Comparison of ENCODE assay signal across 22 mouse cellular contexts in genomic region chr7:43453599-43454355, GRCm38 (mm10). TPM values are rescaled to one million over a fixed set of nuclear protein-coding genes. Genes with fewer than 3 reads are reported as not detected.
A peak's percentile ranks its signal among the peaks of the same experiment; 100 is the strongest.
DNase-seq lines count a peak whose midpoint lies in the region; ATAC-seq and TF ChIP-seq lines count a peak whose summit lies in the region.
"Had no signal": no experiment of that assay in that cellular context is flagged by ENCODE, and none has a peak within 500 bp of the region (broad histone marks: within the 10 kb centered on the region; RNA-seq: fewer than 3 reads in every experiment).

No protein-coding gene starts in this region.

- H3K36me3 ChIP-seq in lung, postnatal 0 days (ENCODE audit: insufficient read depth, low read length), result no peaks in the 10 kb centered on the region
- peaks cover 76% of the 10 kb centered on the region for H3K36me3 ChIP-seq in heart, embryonic 12.5 days
- peaks cover 40% of the 10 kb centered on the region for H3K36me3 ChIP-seq in forebrain, embryonic 14.5 days (ENCODE audit: control insufficient read depth, insufficient read depth, low read length)

- WGBS in lung, postnatal 0 days, result 73% methylated on average over 14 of the region's 14 CpGs
- WGBS in large intestine, adult 2 months, result 34% methylated on average over 14 of the region's 14 CpGs
- WGBS in heart, embryonic 12.5 days, result 85% methylated on average over 14 of the region's 14 CpGs
- WGBS in forebrain, embryonic 14.5 days, result 90% methylated on average over 14 of the region's 14 CpGs

- peak; percentile 60 for DNase-seq in adrenal gland, postnatal 14 days
- no peak for DNase-seq in adrenal gland, adult 18-20 months (ENCODE audit: low spot score in 2 of 2)
- no peak for DNase-seq in lung, postnatal 0 days (ENCODE audit: low spot score)
- no peak for DNase-seq in lung, postnatal 14 days
- DNase-seq in large intestine, adult 2 months (ENCODE audit: low read depth, low spot score), result peak; percentile 62
- no peak for DNase-seq in heart, postnatal 4 days
- no peak for DNase-seq in forebrain, embryonic 14.5 days (ENCODE audit: low spot score)
- DNase-seq: cerebellum, adult 8-10 months; forebrain, postnatal 0 days; gastrocnemius, adult 2 months; heart, adult 18-20 months; layer of hippocampus, postnatal 36 days; left cerebral cortex, postnatal 4 days; liver, embryonic 13.5 days; right cerebral cortex, postnatal 4 days had no signal

- H3K27me3 ChIP-seq in lung, postnatal 0 days (replicated peaks; ENCODE audit: insufficient read depth, low read length), result no peaks in the 10 kb centered on the region
- H3K27me3 ChIP-seq in heart, embryonic 12.5 days (replicated peaks), result no peaks in the 10 kb centered on the region
- no peaks in the 10 kb centered on the region for H3K27me3 ChIP-seq in forebrain, embryonic 14.5 days (replicated peaks; ENCODE audit: control insufficient read depth, insufficient read depth, low read length)
- H3K27me3 ChIP-seq: hindbrain, embryonic 13.5 days; liver, embryonic 13.5 days; neural tube, embryonic 12.5 days; Patski had no signal

- H3K4me1 ChIP-seq in lung, postnatal 0 days (ENCODE audit: insufficient read depth, low read depth, low read length), result no peaks in the 10 kb centered on the region
- H3K4me1 ChIP-seq in heart, embryonic 12.5 days (replicated peaks), result peaks cover 12% of the 10 kb centered on the region
- no peaks in the 10 kb centered on the region for H3K4me1 ChIP-seq in forebrain, embryonic 14.5 days (ENCODE audit: control insufficient read depth, insufficient read depth, low read length)
- H3K4me1 ChIP-seq: hindbrain, embryonic 13.5 days; neural tube, embryonic 12.5 days had no signal

- no peaks in the 10 kb centered on the region for H3K9me3 ChIP-seq in lung, postnatal 0 days (ENCODE audit: low read length)
- no peaks in the 10 kb centered on the region for H3K9me3 ChIP-seq in heart, embryonic 12.5 days (replicated peaks)
- no peaks in the 10 kb centered on the region for H3K9me3 ChIP-seq in forebrain, embryonic 14.5 days (replicated peaks; ENCODE audit: control insufficient read depth, low read length)
- H3K9me3 ChIP-seq: hindbrain, embryonic 13.5 days; liver, embryonic 13.5 days; neural tube, embryonic 12.5 days had no signal

- no peak overlapping the region for H3K9ac ChIP-seq in lung, postnatal 0 days (replicated peaks; ENCODE audit: low read depth)
- H3K9ac ChIP-seq in heart, embryonic 12.5 days, result no peak overlapping the region
- no peak overlapping the region for H3K9ac ChIP-seq in forebrain, embryonic 14.5 days (ENCODE audit: low read length)
- H3K9ac ChIP-seq: forebrain, postnatal 0 days; hindbrain, embryonic 13.5 days; liver, embryonic 13.5 days; neural tube, embryonic 12.5 days had no signal

- H3K4me2 ChIP-seq in lung, postnatal 0 days (replicated peaks; ENCODE audit: low read depth, low read length), result no peak overlapping the region
- H3K4me2 ChIP-seq in heart, embryonic 12.5 days, result no peak overlapping the region
- H3K4me2 ChIP-seq in forebrain, embryonic 14.5 days (ENCODE audit: low read length), result no peak overlapping the region
- H3K4me2 ChIP-seq: hindbrain, embryonic 13.5 days; liver, embryonic 13.5 days; neural tube, embryonic 12.5 days had no signal

- no peak for TF ChIP-seq CTCF in lung, postnatal 0 days (IDR thresholded peaks at IDR 0.05)

- H3K4me3 ChIP-seq in lung, postnatal 0 days (ENCODE audit: low read depth, low read length), result no peak overlapping the region
- H3K4me3 ChIP-seq in heart, embryonic 12.5 days, result no peak overlapping the region
- H3K4me3 ChIP-seq in forebrain, embryonic 14.5 days (ENCODE audit: low read depth, low read length), result no peak overlapping the region
- H3K4me3 ChIP-seq: gastrocnemius, adult 2 months; hindbrain, embryonic 13.5 days; liver, embryonic 13.5 days; neural tube, embryonic 12.5 days had no signal

- no peak for TF ChIP-seq EP300 in lung, postnatal 0 days (IDR thresholded peaks at IDR 0.05)

- 0 out of 2 replicates have a peak, but pooled peaks have one; percentile 15 for ATAC-seq in lung, postnatal 0 days
- no peak for ATAC-seq in heart, embryonic 12.5 days (ENCODE audit: insufficient number of reproducible peaks, low FRiP score)
- no peak for ATAC-seq in forebrain, embryonic 14.5 days
- ATAC-seq: forebrain, postnatal 0 days; midbrain, embryonic 16.5 days; Patski had no signal

- no peak overlapping the region; the same call in 1 of the 2 replicates for H3K27ac ChIP-seq in lung, postnatal 0 days (ENCODE audit: low read length)
- no peak overlapping the region for H3K27ac ChIP-seq in heart, embryonic 12.5 days (ENCODE audit: poor library complexity, severe bottlenecking)
- H3K27ac ChIP-seq in forebrain, embryonic 14.5 days (ENCODE audit: low read depth, low read length), result no peak overlapping the region
- H3K27ac ChIP-seq: gastrocnemius, adult 2 months; hindbrain, embryonic 13.5 days; liver, embryonic 13.5 days; neural tube, embryonic 12.5 days had no signal

RNA-seq across cellular contexts. Expression of gene Vsig10l, which starts 9.2 kb away (rescaled TPM):
- total RNA-seq in adrenal gland, postnatal 14 days (2021), result 2.3 and 3.2 TPM in 2 replicates
- total RNA-seq in adrenal gland, adult 18-20 months (2021), result 1 to 10 TPM; 1.6 to 4.2 TPM
- polyA plus RNA-seq in lung, postnatal 0 days (2015; fragmentation: Nextera tagmentation; extraction: Ambion mirVana), result 5.0 TPM in 2 replicates
- polyA plus RNA-seq in large intestine, adult 2 months (2012; rRNA removed), result 2.0 and 2.2 TPM in 2 replicates
- 2.1 and 2.4 TPM in 2 replicates for polyA plus RNA-seq in heart, embryonic 12.5 days (2016; fragmentation: Nextera tagmentation; extraction: Ambion mirVana)
- total RNA-seq in heart, postnatal 4 days (2021), result 1 to 10 TPM; 4.1 to 6.3 TPM
- 3.2 and 6.5 TPM in 2 replicates for polyA plus RNA-seq in forebrain, embryonic 14.5 days (2014; fragmentation: Nextera tagmentation; extraction: Ambion mirVana)

RNA-seq across cellular contexts. Expression of gene Gm45233, which starts 9.8 kb away (rescaled TPM):
- 0.82 TPM in 1 of 2 replicates, not detected in the other for total RNA-seq in adrenal gland, postnatal 14 days (2021)
- under 1 TPM in 1 of 2 experiments, not detected in 1; 0.43 TPM for total RNA-seq in adrenal gland, adult 18-20 months (2021)
- polyA plus RNA-seq in lung, postnatal 0 days (2015; fragmentation: Nextera tagmentation; extraction: Ambion mirVana), result 0.35 TPM in 1 of 2 replicates, not detected in the other
- polyA plus RNA-seq in large intestine, adult 2 months (2012; rRNA removed), result 0.33 TPM in 1 of 2 replicates, not detected in the other
- 0.46 TPM in 1 of 2 replicates, not detected in the other for polyA plus RNA-seq in heart, embryonic 12.5 days (2016; fragmentation: Nextera tagmentation; extraction: Ambion mirVana)
- total RNA-seq in heart, postnatal 4 days (2021), result 1 to 10 TPM; 2.9 to 3.0 TPM
- not detected in 2 replicates for polyA plus RNA-seq in forebrain, embryonic 14.5 days (2014; fragmentation: Nextera tagmentation; extraction: Ambion mirVana)
- polyA plus RNA-seq: liver, embryonic 13.5 days; thymus, postnatal 0 days had no signal

RNA-seq across cellular contexts. Expression of gene Etfb, which starts 9.9 kb away (rescaled TPM):
- 1,201 and 1,373 TPM in 2 replicates for total RNA-seq in adrenal gland, postnatal 14 days (2021)
- 100 to 1,000 TPM; 440 to 834 TPM for total RNA-seq in adrenal gland, adult 18-20 months (2021)
- polyA plus RNA-seq in lung, postnatal 0 days (2015; fragmentation: Nextera tagmentation; extraction: Ambion mirVana), result 356 and 377 TPM in 2 replicates
- polyA plus RNA-seq in large intestine, adult 2 months (2012; rRNA removed), result 95.4 and 114 TPM in 2 replicates
- polyA plus RNA-seq in heart, embryonic 12.5 days (2016; fragmentation: Nextera tagmentation; extraction: Ambion mirVana), result 460 and 473 TPM in 2 replicates
- total RNA-seq in heart, postnatal 4 days (2021), result 100 to 1,000 TPM; 882 to 955 TPM
- polyA plus RNA-seq in forebrain, embryonic 14.5 days (2014; fragmentation: Nextera tagmentation; extraction: Ambion mirVana), result 156 and 182 TPM in 2 replicates

RNA-seq across cellular contexts. Expression of gene Cldnd2, which starts 13.2 kb away (rescaled TPM):
- total RNA-seq in adrenal gland, postnatal 14 days (2021), result not detected in 2 replicates
- total RNA-seq in adrenal gland, adult 18-20 months (2021), result not detected
- polyA plus RNA-seq in lung, postnatal 0 days (2015; fragmentation: Nextera tagmentation; extraction: Ambion mirVana), result 0.21 TPM in 1 of 2 replicates, not detected in the other
- not detected in 2 replicates for polyA plus RNA-seq in large intestine, adult 2 months (2012; rRNA removed)
- not detected in 2 replicates for polyA plus RNA-seq in heart, embryonic 12.5 days (2016; fragmentation: Nextera tagmentation; extraction: Ambion mirVana)
- total RNA-seq in heart, postnatal 4 days (2021), result not detected
- not detected in 2 replicates for polyA plus RNA-seq in forebrain, embryonic 14.5 days (2014; fragmentation: Nextera tagmentation; extraction: Ambion mirVana)
- total RNA-seq: forebrain, postnatal 0 days; gastrocnemius, adult 2 months; heart, adult 18-20 months; layer of hippocampus, postnatal 36 days; left cerebral cortex, postnatal 4 days had no signal
- polyA plus RNA-seq: forebrain, postnatal 0 days; heart, embryonic 16.5 days; hindbrain, embryonic 13.5 days; liver, embryonic 13.5 days; midbrain, embryonic 16.5 days; neural tube, embryonic 12.5 days; Patski; thymus, postnatal 0 days had no signal

RNA-seq across cellular contexts. Expression of gene Nkg7, which starts 16.9 kb away (rescaled TPM):
- 3.9 TPM in 1 of 2 replicates, not detected in the other for total RNA-seq in adrenal gland, postnatal 14 days (2021)
- total RNA-seq in adrenal gland, adult 18-20 months (2021), result 1 to 10 TPM in 1 of 2 experiments, under 1 TPM in 1; 0.83 to 3.2 TPM
- polyA plus RNA-seq in lung, postnatal 0 days (2015; fragmentation: Nextera tagmentation; extraction: Ambion mirVana), result 2.6 and 2.9 TPM in 2 replicates
- polyA plus RNA-seq in large intestine, adult 2 months (2012; rRNA removed), result 23.8 and 26.9 TPM in 2 replicates
- 0.27 TPM in 1 of 2 replicates, not detected in the other for polyA plus RNA-seq in heart, embryonic 12.5 days (2016; fragmentation: Nextera tagmentation; extraction: Ambion mirVana)
- total RNA-seq in heart, postnatal 4 days (2021), result not detected
- not detected in 2 replicates for polyA plus RNA-seq in forebrain, embryonic 14.5 days (2014; fragmentation: Nextera tagmentation; extraction: Ambion mirVana)
- total RNA-seq: forebrain, postnatal 0 days; gastrocnemius, adult 2 months; layer of hippocampus, postnatal 36 days; left cerebral cortex, postnatal 4 days had no signal
- polyA plus RNA-seq: forebrain, postnatal 0 days; midbrain, embryonic 16.5 days had no signal

Comparison
In these comparisons a context has a peak if more than half of its experiments do, and no peak if none do; other contexts are left out.
1. DNase-seq: peak in adrenal gland, postnatal 14 days (single experiment) and large intestine, adult 2 months (single experiment); none in adrenal gland, adult 18-20 months (0 of 2), lung, postnatal 0 days (single experiment), lung, postnatal 14 days (single experiment), heart, postnatal 4 days (single experiment) and forebrain, embryonic 14.5 days (single experiment).